Mouse (Mus musculus) lung, postnatal 25 days (tissue): Measurements from ENCODE around the gene 2300003K06Rik.
"Not testable (repeated sequence)": the region's sequence is repeated elsewhere in the genome, so short reads cannot be mapped to it uniquely, and the experiment has no call there.

ENCODE experiments used
- DNase-seq: peaks from one replicate; pipeline ENCODE4 v3.0.0; 2022; ENCODE audit warnings: low spot score

The 2300003K06Rik gene

DNA sequence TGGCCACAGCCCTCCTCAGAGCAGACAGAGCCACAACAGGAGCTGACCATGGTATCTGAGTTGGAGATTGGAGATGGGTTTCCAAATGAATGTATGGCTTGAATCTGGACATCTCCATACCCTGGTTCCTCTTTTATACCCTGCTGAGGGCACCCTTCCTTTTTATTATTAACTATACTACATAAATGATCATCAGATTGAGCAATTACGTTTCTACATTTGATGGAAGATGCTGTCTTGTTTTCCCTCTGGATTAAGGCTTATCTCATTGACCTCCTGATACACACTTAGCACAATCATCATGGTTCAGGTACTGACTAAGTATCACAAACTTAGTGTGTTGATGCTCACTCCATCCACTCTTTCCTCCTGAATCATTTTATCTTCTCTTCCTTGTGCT lies at the start of gene 2300003K06Rik:
TSS of gene 2300003K06Rik (minus strand) at position 101 of the 400 bp plus-strand sequence.
- no peak for DNase-seq

DNA sequence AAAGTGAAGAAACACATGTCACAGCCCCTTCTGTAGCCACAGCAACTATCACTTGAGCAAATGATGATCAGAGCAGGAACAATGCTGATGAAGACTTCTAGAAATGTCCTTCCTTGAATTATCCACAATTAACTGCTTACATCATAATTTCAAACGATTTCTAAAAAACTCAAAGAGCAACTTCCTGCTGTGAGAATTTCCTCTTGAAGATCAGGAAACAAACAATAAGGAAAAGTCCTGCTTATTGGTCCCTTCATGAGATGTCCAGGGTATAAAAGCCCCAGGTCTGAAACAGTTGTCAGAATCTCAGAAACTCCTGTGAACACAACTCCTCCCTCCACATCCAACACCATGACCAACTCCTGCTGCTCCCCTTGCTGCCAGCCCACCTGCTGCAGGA lies 41.0 kb upstream of the 2300003K06Rik start, which contains the start of gene Gm11567:
TSS of gene Gm11567 (plus strand) at position 301 of the 400 bp plus-strand sequence.
- DNase-seq = not testable (repeated sequence)

DNA sequence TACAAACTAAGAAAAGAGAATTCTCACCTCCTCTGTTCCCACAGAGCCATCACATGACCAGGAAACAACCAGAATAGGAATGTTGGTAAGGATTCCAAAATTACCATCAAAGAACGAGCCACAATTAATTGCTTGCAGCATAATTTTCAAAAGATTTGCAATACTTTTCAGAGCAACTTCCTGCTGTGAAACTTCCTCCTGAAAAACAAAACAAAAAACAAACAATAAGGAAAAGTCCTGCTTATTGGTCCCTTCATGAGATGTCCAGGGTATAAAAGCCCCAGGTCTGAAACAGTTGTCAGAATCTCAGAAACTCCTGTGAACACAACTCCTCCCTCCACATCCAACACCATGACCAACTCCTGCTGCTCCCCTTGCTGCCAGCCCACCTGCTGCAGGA lies 35.2 kb upstream of the 2300003K06Rik start, which contains the start of gene Krtap9-1:
TSS of gene Krtap9-1 (plus strand) at position 301 of the 400 bp plus-strand sequence.
- DNase-seq = not testable (repeated sequence)

DNA sequence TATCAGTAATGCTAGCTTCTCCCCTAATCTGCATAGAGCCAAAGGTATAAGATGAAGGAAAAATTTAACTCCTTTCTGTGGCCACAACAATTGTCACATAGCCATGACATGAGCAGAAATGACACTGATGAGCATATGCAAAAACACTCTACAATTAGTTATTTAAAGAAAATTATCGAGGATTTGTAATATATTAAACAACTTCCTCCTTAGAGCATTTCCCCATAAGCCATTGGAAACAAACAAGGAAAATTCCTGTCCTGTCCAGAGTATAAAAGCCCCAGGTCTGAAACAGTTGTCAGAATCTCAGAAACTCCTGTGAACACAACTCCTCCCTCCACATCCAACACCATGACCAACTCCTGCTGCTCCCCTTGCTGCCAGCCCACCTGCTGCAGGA lies 26.3 kb upstream of the 2300003K06Rik start, which contains the start of gene Gm11559:
TSS of gene Gm11559 (plus strand) at position 301 of the 400 bp plus-strand sequence.
- not testable (repeated sequence) for DNase-seq

DNA sequence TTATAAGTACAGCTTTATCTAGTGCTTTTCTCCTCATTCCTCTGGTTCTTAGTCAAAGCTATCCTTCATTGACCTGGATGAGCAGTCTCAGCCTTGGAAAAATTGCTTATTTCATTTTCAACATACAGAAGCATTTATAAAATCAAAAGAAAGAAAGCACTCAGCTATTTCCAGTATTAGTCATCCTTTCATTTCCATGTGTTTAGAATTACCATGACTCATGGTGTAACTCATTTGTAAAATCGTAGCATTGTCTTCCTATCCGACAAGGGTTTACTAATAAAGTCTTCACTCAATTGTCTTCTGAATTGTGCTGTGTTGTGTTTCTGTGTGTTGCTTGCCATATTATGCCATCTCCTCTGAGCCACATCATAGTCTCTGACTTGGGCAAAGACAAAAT lies 20.9 kb upstream of the 2300003K06Rik start:
- DNase-seq = no peak

DNA sequence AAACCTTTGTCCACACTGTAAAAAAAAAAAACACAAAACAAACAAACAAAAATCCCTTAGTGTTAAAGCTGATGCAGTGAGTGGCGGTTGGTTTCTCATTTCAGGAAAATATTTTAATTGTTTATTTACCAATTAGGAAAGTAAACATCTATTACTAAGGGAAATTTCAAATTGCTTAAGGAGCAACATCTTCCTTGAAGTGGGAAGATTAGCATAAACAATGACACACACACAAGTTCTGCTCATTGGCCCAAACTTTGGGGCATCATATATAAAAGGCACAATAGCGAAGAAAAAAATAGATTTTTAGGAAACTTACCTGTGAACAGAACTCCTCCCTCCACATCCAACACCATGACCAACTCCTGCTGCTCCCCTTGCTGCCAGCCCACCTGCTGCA lies 19.8 kb upstream of the 2300003K06Rik start, which contains the start of gene Gm11568:
TSS of gene Gm11568 (plus strand) at position 301 of the 400 bp plus-strand sequence.
- no peak for DNase-seq

DNA sequence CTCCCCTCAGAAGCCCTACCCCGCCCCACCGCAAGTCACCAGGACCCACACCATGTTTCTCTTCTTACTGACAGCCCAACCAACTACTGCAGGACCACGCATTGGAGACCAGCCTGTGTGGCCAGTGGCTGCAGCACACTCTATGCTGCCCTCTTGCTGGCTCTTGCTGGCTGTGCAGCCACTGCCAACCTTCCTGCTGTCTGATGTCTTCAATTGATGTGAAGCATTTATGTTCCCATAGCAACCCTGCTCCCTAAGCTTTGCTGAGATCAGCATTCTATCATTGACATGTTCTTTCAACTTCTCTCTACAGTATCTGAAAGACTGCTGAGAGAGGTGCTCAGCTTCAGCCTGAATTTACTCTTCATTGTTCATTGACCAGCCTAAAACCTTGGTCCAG lies 16.3 kb upstream of the 2300003K06Rik start:
- DNase-seq = no peak

DNA sequence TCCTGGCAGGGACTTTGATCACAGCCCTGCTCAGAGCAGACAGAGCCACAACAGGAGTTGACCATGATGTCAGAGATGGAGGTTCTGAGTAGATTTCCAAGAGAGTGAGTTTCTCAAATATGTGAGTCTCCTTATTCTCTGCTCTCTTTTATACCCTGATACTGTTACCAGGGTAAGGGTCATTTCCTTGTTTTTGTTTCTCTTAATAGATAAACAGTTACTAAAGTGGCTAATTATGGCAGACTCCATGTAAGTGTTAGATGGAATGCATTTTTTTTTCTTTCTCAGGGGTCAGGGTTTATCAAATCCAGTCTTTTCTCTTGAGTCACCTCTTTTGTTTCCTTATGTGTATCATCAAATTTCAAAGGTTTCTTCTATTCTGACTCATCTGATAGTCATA lies 13.6 kb upstream of the 2300003K06Rik start, which contains the start of gene Krtap4-16:
TSS of gene Krtap4-16 (minus strand) at position 101 of the 400 bp plus-strand sequence.
- no peak for DNase-seq

DNA sequence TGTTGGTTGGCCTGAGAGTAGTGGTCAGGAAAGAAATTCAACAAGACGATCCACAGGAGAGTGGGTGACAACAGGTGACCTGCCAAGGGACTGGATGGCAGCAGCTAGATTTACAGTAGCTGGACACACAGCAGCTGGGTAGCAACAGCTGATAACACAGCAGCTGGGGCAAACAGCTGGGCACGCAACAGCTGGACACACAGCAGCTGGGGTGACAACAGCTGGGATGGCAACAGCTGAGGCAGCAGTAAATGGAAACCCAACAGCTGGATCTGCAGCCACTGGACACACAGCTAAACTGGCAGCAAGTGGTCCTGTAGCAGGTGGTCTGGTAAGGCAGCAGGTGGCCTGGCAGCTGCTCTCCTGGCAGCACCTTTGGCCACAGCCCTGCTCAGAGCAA lies 8.9 kb upstream of the 2300003K06Rik start:
- no peak for DNase-seq

DNA sequence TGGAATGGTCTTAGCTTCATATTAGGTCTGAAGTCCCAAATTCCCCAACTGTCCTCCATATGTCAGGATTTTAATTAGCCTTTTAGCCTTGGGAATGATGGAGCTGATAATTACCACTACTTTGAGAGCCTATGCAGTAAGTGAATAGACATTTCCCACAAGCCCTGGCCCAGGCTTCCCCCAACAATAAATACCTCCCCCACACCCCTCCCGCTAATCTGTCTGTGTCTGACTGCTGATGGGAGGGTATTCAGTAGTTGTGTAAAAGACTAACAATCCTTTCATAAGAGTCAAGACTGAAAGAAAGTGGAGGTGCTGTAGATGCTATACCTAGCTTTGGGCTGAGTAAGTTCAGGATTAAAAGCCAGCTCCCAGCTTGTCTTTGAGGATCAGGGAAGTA lies 4.3 kb upstream of the 2300003K06Rik start:
- DNase-seq = no peak

DNA sequence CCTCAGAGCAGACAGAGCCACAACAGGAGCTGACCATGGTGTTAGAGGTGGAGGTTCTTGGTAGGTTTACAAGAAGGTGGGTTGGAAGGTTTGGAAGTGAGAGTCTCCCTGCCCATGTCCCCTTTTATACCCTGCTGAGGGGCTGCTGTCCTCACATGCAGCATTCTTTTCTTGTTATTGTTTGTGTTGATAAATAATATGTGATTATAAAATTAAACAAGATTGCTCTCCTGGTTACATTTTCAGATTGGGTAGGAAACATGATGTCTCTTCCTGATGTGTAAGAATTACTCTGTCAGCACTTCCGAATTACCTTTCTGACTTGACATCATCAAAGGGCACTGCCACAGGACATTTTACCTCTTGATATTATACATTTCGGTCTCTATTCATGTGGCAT lies 22.3 kb downstream of the 2300003K06Rik start, which contains the start of gene Gm11564:
TSS of gene Gm11564 (minus strand) at position 101 of the 400 bp plus-strand sequence.
- DNase-seq = not testable (repeated sequence)

DNA sequence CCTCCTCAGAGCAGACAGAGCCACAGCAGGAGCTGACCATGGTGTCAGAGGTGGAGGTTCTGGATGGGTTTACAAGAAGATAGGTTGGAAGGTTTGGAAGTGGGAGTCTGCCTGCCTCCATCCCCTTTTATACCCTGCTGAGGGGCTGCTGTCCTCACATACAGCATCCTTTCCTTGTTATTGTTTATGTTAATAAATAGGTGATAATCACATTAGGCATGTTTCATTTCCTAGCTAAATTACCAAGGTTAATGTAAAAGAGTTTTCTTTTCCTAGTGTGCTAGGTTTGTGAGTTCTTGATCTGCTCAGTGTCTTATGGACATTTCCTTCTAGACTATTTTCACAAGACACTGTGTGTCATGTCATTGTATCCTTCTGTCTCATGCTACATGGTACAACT lies 28.1 kb downstream of the 2300003K06Rik start, which contains the start of gene Krtap4-13:
TSS of gene Krtap4-13 (minus strand) at position 101 of the 400 bp plus-strand sequence.
- DNase-seq = not testable (repeated sequence)

DNA sequence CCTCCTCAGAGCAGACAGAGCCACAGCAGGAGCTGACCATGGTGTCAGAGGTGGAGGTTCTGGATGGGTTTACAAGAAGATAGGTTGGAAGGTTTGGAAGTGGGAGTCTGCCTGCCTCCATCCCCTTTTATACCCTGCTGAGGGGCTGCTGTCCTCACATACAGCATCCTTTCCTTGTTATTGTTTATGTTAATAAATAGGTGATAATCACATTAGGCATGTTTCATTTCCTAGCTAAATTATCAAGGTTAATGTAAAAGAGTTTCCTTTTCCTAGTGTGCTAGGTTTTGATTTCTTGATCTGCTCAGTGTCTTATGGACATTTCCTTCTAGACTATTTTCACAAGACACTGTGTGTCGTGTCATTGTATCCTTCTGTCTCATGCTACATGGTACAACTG lies 33.5 kb downstream of the 2300003K06Rik start, which contains the start of gene Gm11554:
TSS of gene Gm11554 (minus strand) at position 101 of the 400 bp plus-strand sequence.
- not testable (repeated sequence) for DNase-seq

DNA sequence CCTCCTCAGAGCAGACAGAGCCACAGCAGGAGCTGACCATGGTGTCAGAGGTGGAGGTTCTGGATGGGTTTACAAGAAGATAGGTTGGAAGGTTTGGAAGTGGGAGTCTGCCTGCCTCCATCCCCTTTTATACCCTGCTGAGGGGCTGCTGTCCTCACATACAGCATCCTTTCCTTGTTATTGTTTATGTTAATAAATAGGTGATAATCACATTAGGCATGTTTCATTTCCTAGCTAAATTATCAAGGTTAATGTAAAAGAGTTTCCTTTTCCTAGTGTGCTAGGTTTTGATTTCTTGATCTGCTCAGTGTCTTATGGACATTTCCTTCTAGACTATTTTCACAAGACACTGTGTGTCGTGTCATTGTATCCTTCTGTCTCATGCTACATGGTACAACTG lies 39.0 kb downstream of the 2300003K06Rik start, which contains the start of gene Gm11569:
TSS of gene Gm11569 (minus strand) at position 101 of the 400 bp plus-strand sequence.
- DNase-seq = not testable (repeated sequence)

DNA sequence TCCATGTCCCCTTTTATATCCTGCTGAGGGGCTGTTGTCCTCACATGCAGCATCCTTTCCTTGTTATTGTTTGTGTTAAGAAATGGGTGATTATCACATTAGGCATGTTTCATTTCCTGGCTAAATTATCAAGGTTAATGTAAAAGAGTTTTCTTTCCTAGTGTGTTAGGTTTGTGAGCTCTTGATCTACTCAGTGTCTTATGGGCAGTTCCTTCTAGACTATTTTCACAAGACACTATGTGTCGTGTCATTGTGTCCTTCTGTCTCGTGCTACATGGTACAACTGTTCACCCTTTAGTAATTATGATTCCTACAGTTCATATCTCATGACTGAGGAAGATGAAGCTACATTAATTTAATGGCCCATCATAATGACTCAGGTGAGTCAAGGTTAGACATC lies 44.5 kb downstream of the 2300003K06Rik start, which contains the start of gene Gm11596:
TSS of gene Gm11596 (minus strand) at position 101 of the 400 bp plus-strand sequence.
- DNase-seq = no peak
